Mouse (Mus musculus): ENCODE results near the gene 4930558K02Rik. TPM values are rescaled to one million over a fixed set of nuclear protein-coding genes. Genes with fewer than 3 reads are reported as not detected.

4930558K02Rik gene
- total RNA-seq (2017), result not detected in 2 replicates

DNA sequence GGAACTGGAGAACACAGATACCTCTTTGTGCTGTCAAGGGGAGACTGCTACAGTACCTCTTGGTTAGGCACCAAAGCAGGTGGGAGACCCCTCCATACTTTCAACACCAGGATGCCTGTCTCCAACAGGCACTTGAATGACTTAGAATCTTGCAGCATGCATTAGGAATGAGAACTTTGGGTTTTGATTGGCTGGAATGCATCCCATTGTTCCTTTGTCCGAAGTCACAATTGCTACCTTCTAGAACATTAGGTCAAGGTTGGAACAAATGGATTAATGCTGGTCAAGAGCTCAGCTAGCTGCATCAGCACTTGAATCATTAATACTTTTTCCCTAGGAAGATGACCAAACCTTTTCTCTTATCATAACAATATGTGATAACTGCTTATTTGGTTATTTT is at the start of gene 4930558K02Rik:
TSS of gene 4930558K02Rik (minus strand) at position 101 of the 400 bp plus-strand sequence.
- no peak for ATAC-seq (ENCODE audit: extremely low read depth, insufficient number of reproducible peaks, low FRiP score, poor library complexity, severe bottlenecking)

- no peak for ATAC-seq (ENCODE audit: extremely low read depth, insufficient number of reproducible peaks, low FRiP score, poor library complexity, severe bottlenecking)
Observed at GRCm38 (mm10) chr1:162023681-162024270, 44.3 kb upstream of the 4930558K02Rik start.

DNA sequence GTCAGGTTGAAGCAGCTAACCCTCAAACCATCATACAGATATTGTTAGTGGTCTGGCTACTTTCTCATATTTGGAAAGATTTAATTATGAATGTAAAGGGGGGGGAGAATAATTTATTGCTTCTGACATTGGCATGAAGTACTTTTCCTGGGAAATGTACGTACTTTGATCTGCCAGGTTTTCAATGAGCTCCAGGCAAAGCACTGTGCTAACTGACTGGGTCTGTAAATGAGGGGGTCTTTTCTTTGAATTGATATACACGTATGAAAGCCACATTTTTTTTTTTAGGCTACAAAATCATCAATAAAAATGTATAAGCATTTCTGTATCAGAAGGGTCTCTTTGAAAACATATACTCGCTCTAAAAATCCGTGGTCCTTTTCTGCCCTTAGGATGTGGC is 41.3 kb upstream of the 4930558K02Rik start:
- ATAC-seq (ENCODE audit: extremely low read depth, insufficient number of reproducible peaks, low FRiP score, poor library complexity, severe bottlenecking), result no peak

- no peak for ATAC-seq (ENCODE audit: extremely low read depth, insufficient number of reproducible peaks, low FRiP score, poor library complexity, severe bottlenecking)
Observed at GRCm38 (mm10) chr1:162020303-162020731, 40.9 kb upstream of the 4930558K02Rik start.

GRCm38 (mm10) chr1:162018601-162018977 is 39.2 kb upstream of the 4930558K02Rik start:
- ATAC-seq (ENCODE audit: extremely low read depth, insufficient number of reproducible peaks, low FRiP score, poor library complexity, severe bottlenecking), result no peak

DNA sequence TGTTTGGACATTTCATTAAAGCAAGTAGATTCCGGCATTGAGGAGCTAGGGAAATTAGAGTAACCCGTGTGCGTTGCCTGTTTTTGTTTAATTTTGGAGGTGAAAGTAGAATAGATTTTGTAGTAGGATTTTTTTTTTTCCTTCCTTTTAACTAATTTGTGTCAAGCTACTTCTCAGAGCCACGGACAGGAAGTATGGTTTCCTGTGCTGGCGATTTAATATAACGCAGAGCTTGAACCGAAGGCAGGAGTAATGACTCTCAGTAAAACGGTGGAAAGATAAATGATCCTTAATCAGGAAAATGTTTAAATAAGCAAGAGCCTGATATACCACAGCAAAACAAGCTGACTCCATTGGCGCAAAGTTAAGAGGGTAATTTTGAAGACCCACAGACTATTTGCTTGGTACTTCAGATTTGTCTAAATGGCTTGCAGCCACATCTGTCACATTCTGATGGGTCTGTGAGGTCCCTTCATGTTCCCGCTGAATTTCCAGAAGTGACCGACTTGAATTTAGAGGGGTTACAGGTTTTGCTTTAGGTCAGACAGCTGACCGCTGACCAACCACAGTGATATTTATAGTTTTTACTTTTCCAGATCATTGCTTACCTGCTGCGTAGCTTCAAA is 38.7 kb upstream of the 4930558K02Rik start:
- ATAC-seq (ENCODE audit: extremely low read depth, insufficient number of reproducible peaks, low FRiP score, poor library complexity, severe bottlenecking), result no peak

DNA sequence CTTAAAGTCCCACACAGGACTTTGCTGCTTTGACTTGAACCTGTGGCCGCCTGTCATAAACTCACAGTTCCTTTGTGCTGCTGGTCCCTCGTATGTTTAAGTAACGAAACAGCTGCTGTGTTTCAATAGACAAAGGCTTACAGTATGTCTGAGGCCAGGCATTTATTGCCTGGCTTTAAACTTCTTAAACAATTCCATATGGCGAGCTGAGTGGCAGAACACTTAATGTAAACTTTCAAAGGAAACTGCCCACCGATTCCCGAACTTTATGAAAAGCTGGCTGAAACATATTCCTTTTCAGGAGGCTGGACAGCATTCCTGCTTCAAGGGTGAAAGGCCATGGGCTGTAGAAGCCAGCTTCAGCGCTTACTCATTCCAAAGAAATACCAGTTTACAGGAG is 37.5 kb upstream of the 4930558K02Rik start:
- ATAC-seq (ENCODE audit: extremely low read depth, insufficient number of reproducible peaks, low FRiP score, poor library complexity, severe bottlenecking), result no peak

- no peak for ATAC-seq (ENCODE audit: extremely low read depth, insufficient number of reproducible peaks, low FRiP score, poor library complexity, severe bottlenecking)
Observed at GRCm38 (mm10) chr1:162015247-162015862, 35.9 kb upstream of the 4930558K02Rik start.

DNA sequence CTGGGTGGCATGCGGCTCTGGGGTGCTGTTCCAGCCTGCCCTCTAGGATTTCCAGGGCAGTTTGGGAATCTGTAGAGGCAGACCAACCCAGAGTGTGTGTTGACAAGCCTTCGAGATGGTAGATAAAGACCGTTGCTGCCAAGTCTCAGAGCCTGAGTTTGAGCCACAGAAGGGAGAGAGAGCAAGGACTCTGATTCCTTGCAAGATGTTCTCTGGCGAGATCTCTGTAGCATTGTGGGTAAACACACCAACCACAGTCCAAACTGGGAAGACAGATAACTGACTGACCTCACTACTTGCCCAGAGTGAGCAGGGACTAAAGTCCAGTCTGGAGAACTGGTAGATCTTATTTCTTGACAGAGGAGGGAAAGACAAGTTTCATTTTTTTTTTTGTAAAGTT is 34.1 kb upstream of the 4930558K02Rik start:
- no peak for ATAC-seq (ENCODE audit: extremely low read depth, insufficient number of reproducible peaks, low FRiP score, poor library complexity, severe bottlenecking)

- ATAC-seq (ENCODE audit: extremely low read depth, insufficient number of reproducible peaks, low FRiP score, poor library complexity, severe bottlenecking), result no peak
Observed at GRCm38 (mm10) chr1:162011523-162012245, 32.2 kb upstream of the 4930558K02Rik start.

DNA sequence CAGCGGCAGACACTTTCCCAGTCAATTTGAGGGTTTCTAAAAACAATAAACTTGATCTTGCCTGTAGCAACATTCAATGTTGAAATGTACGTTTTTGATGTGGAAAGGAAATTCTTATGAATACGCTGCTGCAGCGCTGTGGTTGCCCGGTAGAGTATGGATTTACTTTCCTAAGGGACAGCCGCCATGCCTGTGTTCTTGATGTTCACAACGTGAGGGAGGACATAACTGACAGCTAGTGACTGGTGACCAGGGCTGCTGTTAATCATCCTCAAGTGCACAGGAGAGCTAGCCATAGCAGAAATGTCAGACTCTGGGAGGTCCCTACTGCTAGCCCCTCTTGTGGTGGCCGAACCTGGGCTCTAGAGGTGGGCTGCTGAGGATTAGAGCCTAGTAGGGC is 29.6 kb upstream of the 4930558K02Rik start:
- no peak for ATAC-seq (ENCODE audit: extremely low read depth, insufficient number of reproducible peaks, low FRiP score, poor library complexity, severe bottlenecking)

DNA sequence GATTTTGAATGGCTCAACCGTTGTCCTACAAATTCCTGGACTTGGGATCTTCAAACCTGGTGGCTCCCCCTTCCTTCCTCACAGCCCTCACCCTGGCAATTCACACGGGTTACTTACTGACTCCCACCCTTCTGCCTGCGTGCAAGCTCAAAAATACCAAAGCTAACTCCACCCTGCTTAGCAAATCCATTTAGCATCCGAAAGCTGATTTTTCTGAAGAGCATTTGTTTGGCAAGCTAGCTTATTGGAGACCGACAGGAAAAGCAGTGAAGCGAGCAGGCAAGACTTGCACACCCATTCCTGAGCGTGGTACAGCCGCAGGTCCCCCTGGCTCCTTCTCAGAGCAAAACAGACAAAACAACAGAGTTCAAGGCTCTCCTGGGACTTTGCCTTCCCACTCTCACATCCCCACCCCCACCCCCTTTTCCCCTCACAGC is 29.2 kb upstream of the 4930558K02Rik start:
- ATAC-seq (ENCODE audit: extremely low read depth, insufficient number of reproducible peaks, low FRiP score, poor library complexity, severe bottlenecking), result no peak

- ATAC-seq (ENCODE audit: extremely low read depth, insufficient number of reproducible peaks, low FRiP score, poor library complexity, severe bottlenecking), result no peak
Observed at GRCm38 (mm10) chr1:162008208-162008607, 28.8 kb upstream of the 4930558K02Rik start.

- ATAC-seq (ENCODE audit: extremely low read depth, insufficient number of reproducible peaks, low FRiP score, poor library complexity, severe bottlenecking), result peak; percentile 65; the same call in 1 of the 2 replicates
Observed at GRCm38 (mm10) chr1:162006109-162006508, 26.7 kb upstream of the 4930558K02Rik start.

DNA sequence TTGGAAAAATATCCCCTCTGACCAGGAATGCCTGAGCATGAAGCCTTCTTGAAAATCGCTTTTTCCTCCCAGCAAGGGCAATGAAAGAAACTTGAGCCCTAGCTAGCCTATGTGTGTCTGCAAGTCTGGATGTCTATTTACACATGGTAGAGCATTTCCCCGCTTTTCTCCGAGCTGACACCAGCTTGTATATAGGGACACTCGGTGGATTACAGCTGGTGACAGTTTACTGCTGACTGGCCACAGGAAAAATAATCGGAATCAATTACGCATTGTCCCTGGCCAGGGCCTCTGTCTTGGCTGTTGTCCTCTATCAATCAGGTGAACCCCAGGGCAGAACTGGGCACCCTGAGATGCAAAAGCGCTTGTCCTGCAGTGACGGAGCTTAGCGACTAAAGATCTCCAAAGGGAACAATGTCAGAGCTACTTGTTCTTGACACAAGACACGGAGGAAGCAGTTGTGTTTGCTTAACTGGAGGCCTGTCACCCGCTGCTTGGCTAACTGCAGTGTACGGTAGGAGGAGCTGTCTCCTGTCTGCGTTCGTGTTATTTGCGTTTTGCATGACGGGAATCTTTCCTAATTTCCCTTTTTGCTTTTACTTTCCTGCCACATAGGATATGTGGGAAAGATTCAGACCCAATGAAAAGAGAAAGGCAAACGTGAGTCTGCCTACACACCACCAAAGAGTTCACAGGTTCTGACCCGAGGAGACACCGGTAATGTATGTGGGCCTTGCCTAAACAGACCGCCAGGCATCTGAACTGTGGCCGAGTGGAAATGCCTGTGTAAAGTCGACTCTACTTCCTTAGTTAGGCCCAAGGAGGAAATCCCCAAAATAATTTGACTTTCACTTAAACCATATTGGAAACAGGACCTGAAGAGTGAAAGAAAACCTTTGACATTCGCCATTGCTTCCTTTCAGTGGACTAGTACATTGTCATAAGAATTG is 25.7 kb upstream of the 4930558K02Rik start:
- ATAC-seq (ENCODE audit: extremely low read depth, insufficient number of reproducible peaks, low FRiP score, poor library complexity, severe bottlenecking), result peak; percentile 42; the same call in 1 of the 2 replicates

GRCm38 (mm10) chr1:162004518-162004780 is 25.0 kb upstream of the 4930558K02Rik start:
- no peak for ATAC-seq (ENCODE audit: extremely low read depth, insufficient number of reproducible peaks, low FRiP score, poor library complexity, severe bottlenecking)

- no peak for ATAC-seq (ENCODE audit: extremely low read depth, insufficient number of reproducible peaks, low FRiP score, poor library complexity, severe bottlenecking)
Observed at GRCm38 (mm10) chr1:162003729-162004517, 24.5 kb upstream of the 4930558K02Rik start.

- no peak for ATAC-seq (ENCODE audit: extremely low read depth, insufficient number of reproducible peaks, low FRiP score, poor library complexity, severe bottlenecking)
Observed at GRCm38 (mm10) chr1:162001328-162001727, 21.9 kb upstream of the 4930558K02Rik start.

Measured in neutrophil, adult 5-6 weeks (primary cell).